ENCODE assay signal across 9 mouse cellular contexts in the genomic region with DNA sequence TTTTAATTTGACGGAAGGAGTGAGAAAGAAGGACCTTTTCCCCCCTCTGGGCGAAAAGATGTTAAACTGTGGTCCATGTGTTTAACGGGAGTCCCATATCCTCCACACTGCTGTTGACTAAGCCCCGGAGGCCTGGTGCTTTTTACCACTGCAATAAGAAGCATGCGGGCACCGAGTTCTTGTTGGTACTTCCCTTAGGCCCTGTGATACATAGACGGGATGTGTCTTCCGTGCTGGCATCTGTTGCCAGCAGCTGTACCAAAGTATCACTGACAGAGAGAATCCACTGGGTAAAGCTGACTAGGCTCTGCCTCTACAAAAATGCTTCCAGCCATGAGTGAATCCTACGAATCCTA.
DNase-seq lines count a peak whose midpoint lies in the region; ATAC-seq and TF ChIP-seq lines count a peak whose summit lies in the region.
"Had no signal": no experiment of that assay in that cellular context is flagged by ENCODE, and none has a peak within 500 bp of the region (broad histone marks: within the 10 kb centered on the region; RNA-seq: fewer than 3 reads in every experiment).

No protein-coding gene starts in this region.

- peaks cover 18% of the 10 kb centered on the region for H3K4me1 ChIP-seq in kidney, postnatal 0 days (replicated peaks; ENCODE audit: insufficient read depth, low read length)
- peaks cover 32% of the 10 kb centered on the region for H3K4me1 ChIP-seq in embryonic facial prominence, embryonic 14.5 days (ENCODE audit: control insufficient read depth, insufficient read depth, low read length)
- peaks cover 43% of the 10 kb centered on the region for H3K4me1 ChIP-seq in hindbrain, embryonic 10.5 days (replicated peaks)
- peaks cover 14% of the 10 kb centered on the region for H3K4me1 ChIP-seq in midbrain, embryonic 14.5 days (ENCODE audit: control insufficient read depth, insufficient read depth, low read length)

- no peak for DNase-seq in kidney, postnatal 0 days (ENCODE audit: low spot score)
- DNase-seq in kidney, adult 9 months = no peak
- peak; percentile 84 for DNase-seq in embryonic facial prominence, embryonic 14.5 days (ENCODE audit: low spot score)
- no peak for DNase-seq in hindbrain, embryonic 10.5 days (ENCODE audit: low spot score)
- DNase-seq in midbrain, embryonic 14.5 days = peak; percentile 52
- no peak for DNase-seq in adrenal gland, adult 18-20 months (ENCODE audit: low spot score in 2 of 2)
- DNase-seq in retina, embryonic 14.5 days (ENCODE audit: low spot score) = no peak
- no peak for DNase-seq in thymus, postnatal 25 days
- DNase-seq: cerebellum, adult 11 months had no signal

- no peak overlapping the region for H3K4me2 ChIP-seq in kidney, postnatal 0 days (ENCODE audit: low read length)
- no peak overlapping the region for H3K4me2 ChIP-seq in embryonic facial prominence, embryonic 14.5 days (ENCODE audit: low read depth, low read length)
- no peak overlapping the region for H3K4me2 ChIP-seq in midbrain, embryonic 14.5 days (ENCODE audit: low read length)

- no peaks in the 10 kb centered on the region for H3K27me3 ChIP-seq in kidney, postnatal 0 days (ENCODE audit: insufficient read depth, low read length)
- H3K27me3 ChIP-seq in embryonic facial prominence, embryonic 14.5 days (replicated peaks; ENCODE audit: control insufficient read depth, insufficient read depth, low read length) = no peaks in the 10 kb centered on the region
- H3K27me3 ChIP-seq in hindbrain, embryonic 10.5 days (ENCODE audit: insufficient read depth, poor library complexity, severe bottlenecking) = no peaks in the 10 kb centered on the region
- H3K27me3 ChIP-seq in midbrain, embryonic 14.5 days (ENCODE audit: control insufficient read depth, insufficient read depth, low read length) = no peaks in the 10 kb centered on the region

- H3K4me3 ChIP-seq in kidney, postnatal 0 days (replicated peaks; ENCODE audit: low read depth, low read length) = no peak overlapping the region
- H3K4me3 ChIP-seq in embryonic facial prominence, embryonic 14.5 days (ENCODE audit: low read depth, low read length) = no peak overlapping the region
- H3K4me3 ChIP-seq in hindbrain, embryonic 10.5 days = no peak overlapping the region
- H3K4me3 ChIP-seq in midbrain, embryonic 14.5 days (replicated peaks; ENCODE audit: low read depth, low read length) = no peak overlapping the region

- ATAC-seq in kidney, postnatal 0 days (replicated peaks; ENCODE audit: low FRiP score, low read depth) = no peak
- ATAC-seq in embryonic facial prominence, embryonic 14.5 days (ENCODE audit: low read depth) = peak; percentile 38; the same call in 1 of the 2 replicates
- peak; percentile 6; the same call in 1 of the 2 replicates for ATAC-seq in midbrain, embryonic 14.5 days (ENCODE audit: low FRiP score, low TSS enrichment)

- H3K9ac ChIP-seq in kidney, postnatal 0 days (ENCODE audit: low read depth, low read length) = no peak overlapping the region
- no peak overlapping the region for H3K9ac ChIP-seq in embryonic facial prominence, embryonic 14.5 days (ENCODE audit: low read depth, low read length)
- no peak overlapping the region for H3K9ac ChIP-seq in midbrain, embryonic 14.5 days (replicated peaks; ENCODE audit: low read length)

- no peaks in the 10 kb centered on the region for H3K36me3 ChIP-seq in kidney, postnatal 0 days (ENCODE audit: insufficient read depth, low read length)
- H3K36me3 ChIP-seq in embryonic facial prominence, embryonic 14.5 days (ENCODE audit: control insufficient read depth, insufficient read depth, low read length) = no peaks in the 10 kb centered on the region
- H3K36me3 ChIP-seq in hindbrain, embryonic 10.5 days = no peaks in the 10 kb centered on the region
- no peaks in the 10 kb centered on the region for H3K36me3 ChIP-seq in midbrain, embryonic 14.5 days (ENCODE audit: control insufficient read depth, insufficient read depth, low read length)

- 39% methylated on average over 9 of the region's 9 CpGs for WGBS in kidney, postnatal 0 days
- 26% methylated on average over 9 of the region's 9 CpGs for WGBS in embryonic facial prominence, embryonic 14.5 days
- WGBS in hindbrain, embryonic 10.5 days = 37% methylated on average over 9 of the region's 9 CpGs
- WGBS in midbrain, embryonic 14.5 days = 27% methylated on average over 9 of the region's 9 CpGs

- no peak for TF ChIP-seq CTCF in kidney, postnatal 0 days (IDR thresholded peaks at IDR 0.05; ENCODE audit: low read depth)

- H3K27ac ChIP-seq in kidney, postnatal 0 days = peak overlapping the region; percentile 73
- H3K27ac ChIP-seq in embryonic facial prominence, embryonic 14.5 days (replicated peaks; ENCODE audit: low read depth, low read length) = peak overlapping the region; percentile 78
- H3K27ac ChIP-seq in hindbrain, embryonic 10.5 days = peak overlapping the region; percentile 89
- H3K27ac ChIP-seq in midbrain, embryonic 14.5 days (replicated peaks; ENCODE audit: low read depth, low read length) = peak overlapping the region; percentile 68

- H3K9me3 ChIP-seq in kidney, postnatal 0 days (replicated peaks; ENCODE audit: low read length) = no peaks in the 10 kb centered on the region
- peaks cover 5% of the 10 kb centered on the region; the same call in 1 of the 2 replicates for H3K9me3 ChIP-seq in embryonic facial prominence, embryonic 14.5 days (ENCODE audit: control insufficient read depth, low read length)
- H3K9me3 ChIP-seq in hindbrain, embryonic 10.5 days = 0 out of 2 replicates have a peak, but pooled peaks cover 9% of the 10 kb centered on the region
- no peaks in the 10 kb centered on the region for H3K9me3 ChIP-seq in midbrain, embryonic 14.5 days (ENCODE audit: control insufficient read depth, low read length)

Comparison
In these comparisons a context has a peak if more than half of its experiments do, and no peak if none do; other contexts are left out.
1. DNase-seq: peak in embryonic facial prominence, embryonic 14.5 days (single experiment) and midbrain, embryonic 14.5 days (single experiment); none in kidney, postnatal 0 days (single experiment), kidney, adult 9 months (single experiment), hindbrain, embryonic 10.5 days (single experiment), adrenal gland, adult 18-20 months (0 of 2), retina, embryonic 14.5 days (single experiment) and thymus, postnatal 25 days (single experiment).
2. Peak in every context shown above with its lines, with median percentiles within 50 percentile points of each other: H3K27ac ChIP-seq.